Mouse (Mus musculus) right cerebral cortex, postnatal 36 days (tissue): ENCODE measurements around the gene Kbtbd12.

Experiments
- DNase-seq, 2 experiments: peaks; one replicate each; pipeline ENCODE4 v3.0.0; 2022; ENCODE audit warnings: low spot score in 2 of 2, mixed read lengths in 1 of 2

The Kbtbd12 gene

GRCm38 (mm10) chr6:88637611-88638301 lies at the start of gene Kbtbd12:
Gene Kbtbd12, minus strand, starts transcription at chr6:88637950.
- no peak for DNase-seq

GRCm38 (mm10) chr6:88683380-88684053 lies 45.8 kb upstream of the Kbtbd12 start:
- DNase-seq, result no peak

DNA sequence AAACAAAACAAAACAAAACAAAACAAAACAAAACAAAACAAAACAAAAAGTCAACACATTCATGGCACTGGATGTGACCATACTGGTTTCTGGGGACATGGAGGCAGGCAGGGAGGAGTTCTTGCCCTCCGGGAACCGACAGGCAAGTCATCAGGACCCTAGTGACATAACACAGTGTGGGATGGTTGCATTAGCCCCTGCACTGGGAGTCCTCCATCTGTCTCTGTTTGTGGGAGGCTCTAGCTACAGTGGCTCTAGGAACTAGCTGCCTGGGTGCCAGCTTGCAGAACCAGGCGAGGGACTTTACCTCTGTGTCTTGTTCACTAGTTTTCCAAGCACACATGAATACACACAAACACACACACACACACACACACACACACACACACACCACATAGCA lies 43.3 kb upstream of the Kbtbd12 start:
- DNase-seq, result no peak

DNA sequence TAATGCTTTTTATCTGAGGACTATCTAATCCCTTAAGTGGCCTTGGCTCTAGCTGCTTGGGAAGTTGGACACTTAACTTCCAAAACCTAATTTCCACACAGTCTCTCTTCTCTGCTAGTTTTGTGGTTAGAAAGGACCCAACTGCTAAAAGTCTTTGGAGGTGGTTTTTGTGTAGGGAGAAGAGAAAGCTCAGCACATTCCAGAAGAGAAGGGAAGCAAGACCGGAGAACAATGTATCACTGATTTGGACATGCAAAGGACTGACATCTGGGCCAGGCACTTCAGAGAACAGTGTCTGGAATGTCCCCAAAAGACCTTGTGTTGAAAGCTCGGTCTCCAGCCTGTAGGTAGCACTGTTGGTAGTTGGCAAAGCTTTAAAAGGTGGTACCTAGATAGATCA lies 40.0 kb upstream of the Kbtbd12 start:
- no peak for DNase-seq

DNA sequence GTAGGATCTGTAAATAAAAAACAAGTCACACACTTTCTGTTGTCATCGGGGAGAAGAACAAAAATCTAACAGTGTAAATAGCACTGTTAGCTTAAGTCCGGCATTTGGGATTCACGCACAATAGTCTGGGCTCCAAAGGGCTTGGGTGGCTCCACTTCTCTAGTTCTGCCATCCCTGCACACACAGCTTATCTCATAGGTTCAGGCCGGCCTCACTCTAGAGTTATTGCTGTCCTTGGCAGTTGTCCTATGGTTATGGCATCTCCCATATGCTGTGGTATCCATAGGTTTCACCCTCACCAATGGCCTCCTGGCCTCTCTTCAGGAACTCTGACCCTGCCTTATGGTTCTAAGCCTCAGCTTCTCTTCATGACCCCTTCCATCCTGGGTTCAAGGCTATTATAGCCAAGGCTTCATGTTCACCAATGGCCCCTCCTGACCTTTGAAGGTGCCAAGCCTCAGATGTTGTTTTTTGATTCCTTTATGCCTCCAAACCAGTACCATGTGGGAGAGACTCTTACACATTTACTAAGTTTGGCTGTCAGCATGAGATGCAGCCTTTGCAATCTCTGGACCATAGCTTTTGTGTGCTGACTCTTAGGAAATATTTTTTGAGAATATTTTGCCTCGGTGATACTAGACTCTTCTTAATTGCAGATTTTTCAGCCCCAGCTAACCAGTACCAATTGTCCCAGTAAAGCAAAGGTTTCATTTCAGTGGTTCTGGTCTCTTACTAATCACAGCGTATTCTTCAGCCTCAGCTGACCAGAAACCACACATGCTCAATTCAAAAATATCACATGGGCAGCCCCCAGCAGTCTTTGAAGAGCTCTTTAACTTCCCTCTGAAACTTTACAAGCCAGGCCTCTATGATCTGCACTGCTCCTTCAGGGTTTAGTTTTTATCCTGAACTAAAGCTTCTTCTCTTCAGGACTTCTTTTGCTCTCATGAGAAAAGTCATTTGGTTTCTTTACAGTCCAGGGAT lies 39.3 kb upstream of the Kbtbd12 start:
- DNase-seq, result no peak

- DNase-seq, result no peak
Observed at GRCm38 (mm10) chr6:88675815-88676214, 38.1 kb upstream of the Kbtbd12 start.

DNA sequence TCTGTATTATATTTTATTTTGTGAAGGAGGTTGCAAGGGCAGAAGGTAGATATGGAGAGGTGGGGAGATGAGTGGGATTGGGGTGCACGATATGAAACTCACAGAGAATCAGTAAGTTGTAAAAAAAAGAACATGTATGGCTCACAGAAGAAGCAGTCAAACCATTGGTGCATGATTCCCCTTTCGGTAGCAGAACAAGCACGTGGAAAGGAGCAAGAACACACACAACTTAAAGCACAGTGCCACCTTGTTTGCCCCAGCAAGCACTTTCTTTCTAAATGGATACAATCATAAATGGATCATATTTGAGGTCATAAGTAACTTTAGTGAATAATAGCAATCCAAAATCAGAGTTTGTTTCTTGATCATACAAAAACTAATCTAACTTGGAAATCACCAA lies 24.5 kb upstream of the Kbtbd12 start:
- DNase-seq, result no peak

- DNase-seq, result no peak
Observed at GRCm38 (mm10) chr6:88661696-88662095, 23.9 kb upstream of the Kbtbd12 start.

DNA sequence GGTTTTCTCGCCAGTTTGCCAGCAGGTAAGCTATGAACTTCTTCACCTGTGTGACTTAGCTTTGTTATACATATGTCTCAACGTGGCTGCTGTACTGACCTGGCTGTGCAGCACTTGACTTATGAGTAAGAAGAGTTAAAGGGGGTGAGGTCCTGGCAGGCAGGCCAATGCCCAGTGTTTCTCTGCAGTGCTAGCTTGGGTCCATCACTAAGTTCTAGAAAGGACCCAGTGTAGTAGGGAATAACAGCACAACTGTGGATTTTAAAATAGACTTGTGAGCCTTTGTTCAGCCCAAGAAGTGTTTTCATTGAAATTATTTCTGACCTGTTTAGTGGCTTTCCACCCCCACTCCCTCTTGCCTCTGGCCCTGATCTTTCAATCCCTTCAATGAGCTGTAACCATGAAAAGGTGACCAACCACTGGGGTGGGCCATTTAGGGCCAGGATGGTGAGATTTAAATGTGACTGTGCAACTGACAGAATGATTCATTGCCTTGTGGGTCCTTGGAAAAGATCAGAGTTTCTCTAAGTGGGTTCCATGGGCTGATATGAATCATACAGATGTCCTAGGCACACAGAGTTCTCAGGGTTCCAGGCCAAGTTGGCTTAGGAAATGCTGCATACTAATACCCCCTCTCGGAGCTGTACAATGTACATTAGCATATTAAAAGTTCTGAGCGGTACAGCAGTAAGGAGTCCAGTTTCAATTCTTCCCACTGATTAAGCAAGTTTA lies 10.0 kb upstream of the Kbtbd12 start:
- DNase-seq, result no peak

DNA sequence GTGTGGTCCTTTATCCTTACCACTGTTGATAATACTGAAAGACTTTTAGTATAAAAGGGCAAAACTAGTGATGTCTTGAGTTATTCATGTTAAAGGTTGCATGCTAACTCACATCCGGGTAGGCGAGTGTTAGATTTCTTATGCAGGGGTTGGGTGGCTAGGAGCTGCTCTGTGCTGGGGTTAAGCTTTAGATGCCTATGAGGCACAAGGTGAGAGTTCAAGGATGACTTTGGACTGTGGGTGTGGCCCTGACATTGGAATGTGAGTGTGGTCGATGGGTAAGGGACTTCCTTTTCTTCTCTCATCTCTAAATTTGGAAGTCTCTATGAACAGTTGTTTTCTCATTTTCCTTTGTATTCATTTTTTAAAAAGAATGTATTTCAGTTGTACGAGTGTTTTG lies 7.0 kb upstream of the Kbtbd12 start:
- DNase-seq, result no peak

DNA sequence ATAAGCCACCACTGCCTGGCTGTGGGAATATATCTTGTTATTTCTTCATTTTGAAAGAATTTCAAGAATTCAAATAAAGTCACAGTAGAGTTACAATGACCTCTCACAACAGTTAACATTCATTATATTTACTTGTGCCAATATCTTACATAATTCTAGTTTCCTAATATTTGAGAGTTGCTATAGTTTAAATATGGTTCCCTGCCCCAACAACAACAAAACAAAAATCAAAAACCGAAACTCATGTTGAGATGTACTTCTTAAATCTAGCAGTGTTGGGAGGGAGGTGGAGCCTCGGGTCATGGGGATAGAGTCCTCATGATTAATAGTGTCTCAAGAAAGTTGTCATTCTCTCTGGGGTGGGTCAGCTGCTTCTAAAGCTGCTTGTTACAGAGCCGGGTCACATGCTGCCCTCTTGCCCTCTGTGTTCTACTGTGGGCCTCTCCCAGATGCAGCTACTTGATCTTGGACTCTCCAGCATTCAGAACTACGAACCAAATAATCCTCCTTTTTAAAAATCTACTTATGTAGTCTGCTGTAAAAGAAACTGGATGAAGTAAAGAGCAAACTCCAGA lies 3.7 kb upstream of the Kbtbd12 start:
- no peak for DNase-seq

- no peak for DNase-seq
Observed at GRCm38 (mm10) chr6:88640331-88640730, 2.6 kb upstream of the Kbtbd12 start.

- DNase-seq, result peak; percentile 36 to 40
Observed at GRCm38 (mm10) chr6:88639921-88640320, 2.2 kb upstream of the Kbtbd12 start.

DNA sequence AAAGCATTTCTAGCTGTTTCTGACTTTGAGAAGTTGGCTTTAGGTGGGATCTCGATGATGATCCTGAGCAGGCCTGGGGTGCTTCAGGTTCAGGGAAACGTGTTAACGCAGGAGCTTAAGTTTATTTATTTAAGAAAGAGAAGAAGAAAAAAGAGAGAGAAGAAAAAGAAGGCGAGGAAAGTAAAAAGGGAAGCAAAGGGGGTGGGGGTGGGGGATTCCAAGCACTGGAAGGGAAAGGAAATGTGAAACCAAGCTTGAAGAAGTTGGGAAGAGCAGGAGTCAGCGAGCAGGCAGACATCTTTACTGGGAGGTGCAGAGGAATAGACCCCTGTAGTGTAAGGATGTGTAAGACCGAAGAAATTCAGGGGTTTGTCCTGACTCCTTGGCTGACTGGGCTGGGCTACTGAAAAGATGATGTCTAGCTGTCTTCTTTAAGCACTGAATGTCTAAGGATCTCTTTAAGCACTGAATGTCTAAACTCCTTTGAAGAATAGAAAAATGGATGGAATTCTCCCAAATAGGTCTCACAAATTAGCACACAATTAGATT lies 1.7 kb upstream of the Kbtbd12 start:
- no peak for DNase-seq

GRCm38 (mm10) chr6:88638917-88639316 lies 1.2 kb upstream of the Kbtbd12 start:
- no peak for DNase-seq

GRCm38 (mm10) chr6:88635881-88636754 lies 1.6 kb downstream of the Kbtbd12 start:
- DNase-seq, result no peak

GRCm38 (mm10) chr6:88631293-88631692 lies 6.5 kb downstream of the Kbtbd12 start:
- DNase-seq, result no peak

DNA sequence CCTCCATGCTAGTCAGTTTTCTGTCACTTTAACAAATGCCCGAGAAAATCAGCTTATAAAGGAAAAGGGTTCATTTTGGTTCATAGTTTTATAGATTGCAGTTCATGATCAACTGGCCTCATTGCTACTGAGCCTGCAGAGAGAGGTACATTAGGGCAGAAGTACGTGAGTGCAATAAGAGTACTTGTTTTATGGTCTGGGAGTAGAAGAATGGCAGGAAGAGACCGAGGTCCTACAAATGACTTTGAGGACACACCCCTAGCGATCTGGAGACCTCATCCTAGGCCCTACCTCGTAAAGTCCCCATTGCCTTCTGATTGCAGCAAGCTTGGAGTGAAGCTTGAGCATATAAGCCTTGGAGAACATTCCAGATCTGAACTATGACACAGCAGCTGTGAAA lies 7.2 kb downstream of the Kbtbd12 start:
- DNase-seq, result no peak

DNA sequence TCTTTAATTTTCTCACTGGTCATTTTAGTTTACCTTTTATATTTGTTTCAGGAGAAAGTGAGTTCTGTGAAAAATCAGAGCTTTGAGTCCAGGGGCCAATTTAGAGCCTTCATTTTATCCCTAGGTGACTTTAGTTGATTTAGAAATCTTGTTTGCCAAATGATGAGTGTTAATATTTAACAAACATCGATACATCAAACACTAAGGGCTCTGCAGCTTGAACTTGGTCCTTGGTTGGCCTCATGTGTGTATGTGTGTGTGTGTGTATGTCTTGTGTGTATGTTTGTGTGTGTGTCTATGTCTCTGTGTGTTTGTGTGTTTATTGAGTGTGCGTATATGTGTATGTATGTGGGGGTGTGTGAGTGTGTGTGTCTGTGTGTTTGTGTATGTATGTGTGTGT lies 7.9 kb downstream of the Kbtbd12 start:
- DNase-seq, result no peak

DNA sequence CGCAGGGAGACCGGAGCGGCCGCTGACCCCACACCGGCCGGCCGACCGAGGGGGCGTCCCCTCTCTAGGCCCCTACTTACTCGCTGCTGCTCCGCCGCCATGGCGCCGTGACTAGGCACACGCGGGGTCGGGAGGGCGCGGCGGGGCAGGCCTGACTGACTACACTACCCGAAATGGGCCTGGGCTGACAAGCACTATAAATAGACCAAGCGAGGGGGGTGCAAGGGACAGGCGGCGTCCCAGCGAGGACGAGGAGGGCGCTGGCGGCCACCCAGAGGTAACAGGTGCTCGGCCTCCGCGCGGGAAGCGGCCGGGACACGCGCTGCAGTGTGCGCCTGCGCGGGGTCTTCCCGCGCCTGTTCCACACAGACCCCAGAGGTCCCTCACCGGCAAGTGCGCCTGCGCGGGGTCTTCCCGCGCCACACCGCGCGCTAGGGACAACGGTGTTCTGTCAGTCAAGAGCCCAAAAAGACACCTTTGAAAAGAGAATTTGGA lies 10.4 kb downstream of the Kbtbd12 start:
- peak in 1 of 2 experiments; percentile 30 for DNase-seq
